Mouse (Mus musculus): ENCODE data around the gene Trak1. TPM values are rescaled to one million over a fixed set of nuclear protein-coding genes. Genes with fewer than 3 reads are reported as not detected.

The Trak1 gene
- polyA plus RNA-seq, 1 experiment from 2014 or later: 40.3 TPM

DNA sequence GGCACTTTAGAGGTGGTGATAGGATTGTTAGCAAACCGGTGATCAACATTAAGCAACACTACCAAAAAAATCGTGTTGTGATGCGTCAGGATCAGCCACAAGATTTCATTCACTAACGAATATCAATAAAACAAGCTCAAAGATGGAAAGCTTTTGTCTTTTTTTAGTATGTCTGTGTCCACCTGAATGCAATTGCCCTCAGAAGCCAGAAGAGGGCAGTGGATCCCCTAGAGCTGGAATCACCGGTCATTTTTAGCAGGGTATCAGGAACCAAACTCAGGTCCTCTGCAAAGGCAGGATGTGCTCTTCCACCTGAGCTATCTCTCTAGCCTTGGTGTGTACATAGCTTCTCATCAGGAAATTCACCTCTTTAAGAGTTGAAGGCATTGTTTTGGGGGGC is 177.5 kb downstream of the Trak1 start:
- Histone ChIP-seq H3K4me3 (ENCODE audit: low read depth, low read length) (no peak overlapping the region), H3K27me3 (replicated peaks; ENCODE audit: control insufficient read depth, insufficient read depth, low read length) (no peaks in the 10 kb centered on the region), H3K4me1 (ENCODE audit: control insufficient read depth, insufficient read depth, low read length) (peaks cover 4% of the 10 kb centered on the region; the same call in 1 of the 2 replicates), H3K4me2 (ENCODE audit: low read length) (no peak overlapping the region), H3K36me3 (ENCODE audit: control insufficient read depth, insufficient read depth, low read length) (peaks cover 47% of the 10 kb centered on the region), H3K9me3 (replicated peaks; ENCODE audit: control insufficient read depth, low read length) (no peaks in the 10 kb centered on the region), H3K9ac (ENCODE audit: low read length) (no peak overlapping the region), H3K27ac (ENCODE audit: low read depth, low read length) (no peak overlapping the region)
- no peak for DNase-seq (ENCODE audit: low spot score)
- 82% methylated on average over 5 of the region's 5 CpGs for WGBS
- ATAC-seq: no peak

DNA sequence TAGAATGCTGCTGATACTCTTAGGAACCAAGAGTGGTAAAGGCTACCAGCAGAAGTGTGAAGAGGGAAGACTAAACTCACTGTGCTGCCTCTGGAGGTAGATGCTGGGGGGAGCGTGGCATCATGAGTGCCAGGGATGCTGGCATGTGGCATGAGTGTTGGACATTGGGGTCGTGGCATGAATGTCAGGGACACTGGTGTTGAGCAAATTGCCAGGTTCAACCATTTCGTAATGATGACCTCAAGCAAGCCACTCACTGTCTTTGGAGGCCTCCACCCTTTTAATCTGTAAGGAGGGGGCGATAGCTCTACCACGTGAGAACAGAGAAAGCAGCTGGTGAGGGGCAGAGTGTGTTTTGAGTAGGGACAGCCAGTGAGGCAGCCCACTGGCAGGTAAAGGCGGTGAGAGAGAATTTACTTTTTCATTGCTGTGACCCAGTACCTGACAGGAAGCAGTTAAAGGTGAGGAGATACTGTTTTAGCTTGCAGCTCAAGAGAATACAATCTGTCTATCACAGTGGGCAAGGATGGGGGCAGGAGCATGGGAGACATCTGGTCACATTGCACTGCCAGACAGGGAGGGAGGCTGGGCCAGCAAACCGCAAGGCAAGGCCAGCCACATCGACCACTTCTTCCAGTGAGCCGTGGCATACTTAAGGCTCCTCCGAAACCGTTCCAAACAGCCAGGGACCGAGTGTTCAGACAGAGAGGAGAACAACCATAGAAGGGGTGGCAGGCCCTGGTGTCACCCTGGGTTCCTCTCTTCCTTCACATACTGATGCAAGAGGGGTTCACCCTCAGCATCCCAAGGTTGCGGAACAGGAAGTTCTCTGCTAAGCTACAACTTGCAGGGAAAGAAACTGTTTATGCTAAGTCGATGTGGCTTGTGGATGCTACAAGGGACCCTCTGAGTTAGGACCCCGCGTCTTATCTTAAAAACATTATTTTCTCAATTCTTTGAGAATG is 178.5 kb downstream of the Trak1 start:
- H3K9ac ChIP-seq (ENCODE audit: low read length): no peak overlapping the region

DNA sequence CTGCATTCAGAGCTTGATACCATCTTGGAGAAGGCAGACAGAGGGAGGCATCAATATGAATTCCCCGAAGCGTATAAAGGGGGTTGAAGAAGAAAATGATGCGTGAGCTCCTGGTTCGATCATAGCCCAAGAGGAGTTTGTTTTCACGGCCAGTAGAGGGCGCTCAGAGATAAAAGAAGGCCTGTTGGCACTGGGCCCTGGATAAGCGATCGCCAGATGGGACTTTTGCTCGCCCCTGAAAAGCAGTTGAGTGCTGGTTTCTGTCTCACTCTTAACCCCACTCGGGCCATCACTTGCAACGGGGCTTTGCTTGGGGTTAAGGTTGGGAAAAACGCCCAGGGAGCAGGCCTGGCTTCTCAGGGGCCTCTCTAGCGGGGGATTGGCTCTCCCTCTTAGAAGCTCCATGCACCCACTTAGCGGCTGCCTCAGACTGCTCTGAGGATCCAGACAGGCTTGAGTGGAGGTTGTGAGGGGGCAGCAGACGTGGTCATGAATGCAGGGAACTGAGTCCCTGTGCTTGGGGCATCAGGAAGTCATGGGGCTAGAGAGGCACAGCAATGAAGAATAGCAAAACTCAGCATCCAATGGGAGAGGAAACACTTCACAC is 180.1 kb downstream of the Trak1 start:
- Histone ChIP-seq H3K4me2 (ENCODE audit: low read length) (peak overlapping the region; percentile 33), H3K4me3 (ENCODE audit: low read depth, low read length) (no peak overlapping the region), H3K9me3 (replicated peaks; ENCODE audit: control insufficient read depth, low read length) (no peaks in the 10 kb centered on the region), H3K9ac (ENCODE audit: low read length) (peak overlapping the region; percentile 17; the same call in 1 of the 2 replicates), H3K4me1 (ENCODE audit: control insufficient read depth, insufficient read depth, low read length) (peaks cover 4% of the 10 kb centered on the region; the same call in 1 of the 2 replicates), H3K36me3 (ENCODE audit: control insufficient read depth, insufficient read depth, low read length) (peaks cover 23% of the 10 kb centered on the region), H3K27me3 (replicated peaks; ENCODE audit: control insufficient read depth, insufficient read depth, low read length) (no peaks in the 10 kb centered on the region), H3K27ac (ENCODE audit: low read depth, low read length) (peak overlapping the region; percentile 48; the same call in 1 of the 2 replicates)
- 7% methylated on average over 15 of the region's 15 CpGs for WGBS
- ATAC-seq (peak; percentile 74), DNase-seq (ENCODE audit: low spot score) (peak; percentile 93)

More for the DNA sequence above, 178.5 kb downstream of the Trak1 start:
- no peaks in the 10 kb centered on the region for H3K9me3 ChIP-seq (replicated peaks; ENCODE audit: control insufficient read depth, low read length)
- no peak overlapping the region for H3K27ac ChIP-seq (ENCODE audit: low read depth, low read length)
- WGBS: 77% methylated on average over 16 of the region's 16 CpGs
- peaks cover 4% of the 10 kb centered on the region; the same call in 1 of the 2 replicates for H3K4me1 ChIP-seq (ENCODE audit: control insufficient read depth, insufficient read depth, low read length)
- H3K27me3 ChIP-seq (replicated peaks; ENCODE audit: control insufficient read depth, insufficient read depth, low read length): no peaks in the 10 kb centered on the region
- ATAC-seq (no peak), DNase-seq (ENCODE audit: low spot score) (no peak)
- H3K36me3 ChIP-seq (ENCODE audit: control insufficient read depth, insufficient read depth, low read length): peaks cover 40% of the 10 kb centered on the region
- no peak overlapping the region for H3K4me3 ChIP-seq (ENCODE audit: low read depth, low read length)
- H3K4me2 ChIP-seq (ENCODE audit: low read length): no peak overlapping the region

DNA sequence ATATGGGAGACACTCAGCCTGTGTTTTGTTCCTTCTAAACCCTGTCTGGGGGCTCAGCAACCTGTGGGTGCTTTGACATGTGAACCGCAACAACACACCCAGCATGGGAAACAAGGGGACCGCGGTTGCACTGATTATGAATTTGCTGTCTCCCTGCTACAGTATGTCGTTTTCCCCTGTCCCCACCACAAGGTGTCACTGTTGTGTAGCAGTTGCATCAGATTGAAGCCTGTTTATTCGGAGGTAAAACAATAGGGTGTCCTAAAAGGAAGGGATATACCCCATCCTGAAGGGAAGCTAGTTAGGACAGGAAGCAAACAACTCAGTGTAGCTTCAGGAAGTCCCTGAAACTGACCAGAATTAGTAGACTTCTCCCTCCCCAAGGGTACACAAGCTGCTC is 182.2 kb downstream of the Trak1 start:
- peak; percentile 73 for ATAC-seq
- 28% methylated on average over 5 of the region's 5 CpGs for WGBS
- DNase-seq (ENCODE audit: low spot score): peak; percentile 92

DNA sequence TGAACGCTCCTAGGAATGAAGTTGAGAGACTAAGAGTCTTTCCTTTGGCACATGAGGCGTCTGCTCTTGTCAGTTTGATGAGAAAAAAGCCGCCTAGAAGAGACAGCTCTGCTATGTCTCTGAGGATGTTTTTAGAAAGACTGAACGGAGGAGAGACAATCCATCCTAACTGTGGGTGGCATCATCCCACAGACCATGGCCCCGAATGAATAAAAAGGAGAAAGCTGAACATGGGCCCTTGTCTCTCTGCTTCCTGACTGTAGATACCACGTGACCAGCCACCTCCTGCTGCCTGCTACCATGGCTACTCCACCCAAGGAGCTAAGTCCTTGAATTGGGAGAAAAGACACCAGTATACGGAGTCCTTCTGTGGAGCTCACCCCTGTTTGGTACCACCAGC is 189.9 kb downstream of the Trak1 start:
- no peak for DNase-seq (ENCODE audit: low spot score)
- no peaks in the 10 kb centered on the region for H3K9me3 ChIP-seq (replicated peaks; ENCODE audit: control insufficient read depth, low read length)
- H3K4me2 ChIP-seq (ENCODE audit: low read length): no peak overlapping the region
- H3K4me1 ChIP-seq (ENCODE audit: control insufficient read depth, insufficient read depth, low read length): peaks cover 3% of the 10 kb centered on the region; the same call in 1 of the 2 replicates
- no peaks in the 10 kb centered on the region for H3K36me3 ChIP-seq (ENCODE audit: control insufficient read depth, insufficient read depth, low read length)
- no peak for ATAC-seq
- no peak overlapping the region for H3K27ac ChIP-seq (ENCODE audit: low read depth, low read length)
- WGBS: 77% methylated on average over 7 of the region's 7 CpGs
- peaks cover 4% of the 10 kb centered on the region for H3K27me3 ChIP-seq (replicated peaks; ENCODE audit: control insufficient read depth, insufficient read depth, low read length)
- H3K9ac ChIP-seq (ENCODE audit: low read length): no peak overlapping the region
- H3K4me3 ChIP-seq (ENCODE audit: low read depth, low read length): no peak overlapping the region

More for the DNA sequence above, 182.2 kb downstream of the Trak1 start:
- H3K27me3 ChIP-seq (replicated peaks; ENCODE audit: control insufficient read depth, insufficient read depth, low read length): no peaks in the 10 kb centered on the region
- H3K4me2 ChIP-seq (ENCODE audit: low read length): no peak overlapping the region
- no peak overlapping the region for H3K9ac ChIP-seq (ENCODE audit: low read length)
- no peaks in the 10 kb centered on the region for H3K9me3 ChIP-seq (replicated peaks; ENCODE audit: control insufficient read depth, low read length)
- peaks cover 3% of the 10 kb centered on the region; the same call in 1 of the 2 replicates for H3K36me3 ChIP-seq (ENCODE audit: control insufficient read depth, insufficient read depth, low read length)
- H3K4me1 ChIP-seq (ENCODE audit: control insufficient read depth, insufficient read depth, low read length): peaks cover 4% of the 10 kb centered on the region; the same call in 1 of the 2 replicates
- H3K27ac ChIP-seq (ENCODE audit: low read depth, low read length): no peak overlapping the region
- no peak overlapping the region for H3K4me3 ChIP-seq (ENCODE audit: low read depth, low read length)

DNA sequence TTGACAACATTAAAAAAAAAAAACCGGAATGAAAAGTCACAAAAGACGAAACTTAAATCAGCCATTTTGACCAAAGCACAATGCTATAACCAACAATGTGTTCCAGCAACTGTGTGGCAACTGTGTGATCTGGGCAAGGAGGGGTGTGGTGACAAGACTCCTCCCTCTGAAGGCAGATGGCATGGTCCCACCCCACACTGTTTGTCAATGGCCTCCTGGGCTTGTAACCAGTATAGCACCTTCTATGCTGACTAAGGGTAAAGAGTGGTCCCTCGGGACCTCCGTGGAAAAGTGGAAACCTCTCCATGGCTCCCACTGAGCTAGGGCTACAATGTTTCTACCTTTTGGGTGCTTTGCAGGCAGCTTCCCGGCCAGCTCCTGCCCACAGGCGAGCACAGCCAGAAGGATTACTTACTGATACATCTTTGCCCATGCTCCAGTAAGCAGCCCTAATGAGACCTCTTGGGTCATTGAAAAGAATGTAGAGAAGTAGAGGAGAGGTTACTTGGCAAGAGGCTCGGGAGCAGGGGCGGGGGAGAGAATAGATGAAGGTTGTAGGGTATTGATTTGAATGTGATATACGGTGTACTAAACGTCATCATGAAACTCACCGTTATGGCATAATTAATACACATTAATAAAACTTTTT is 194.4 kb downstream of the Trak1 start:
- Histone ChIP-seq H3K9me3 (replicated peaks; ENCODE audit: control insufficient read depth, low read length) (no peaks in the 10 kb centered on the region), H3K4me1 (ENCODE audit: control insufficient read depth, insufficient read depth, low read length) (peaks cover 9% of the 10 kb centered on the region), H3K27ac (ENCODE audit: low read depth, low read length) (no peak overlapping the region), H3K4me2 (ENCODE audit: low read length) (no peak overlapping the region), H3K4me3 (ENCODE audit: low read depth, low read length) (no peak overlapping the region), H3K9ac (ENCODE audit: low read length) (no peak overlapping the region), H3K27me3 (replicated peaks; ENCODE audit: control insufficient read depth, insufficient read depth, low read length) (peaks cover 40% of the 10 kb centered on the region), H3K36me3 (ENCODE audit: control insufficient read depth, insufficient read depth, low read length) (no peaks in the 10 kb centered on the region)
- DNase-seq (ENCODE audit: low spot score) (no peak), ATAC-seq (0 out of 2 replicates have a peak, but pooled peaks have one; percentile 44)
- 49% methylated on average over 11 of the region's 11 CpGs for WGBS

DNA sequence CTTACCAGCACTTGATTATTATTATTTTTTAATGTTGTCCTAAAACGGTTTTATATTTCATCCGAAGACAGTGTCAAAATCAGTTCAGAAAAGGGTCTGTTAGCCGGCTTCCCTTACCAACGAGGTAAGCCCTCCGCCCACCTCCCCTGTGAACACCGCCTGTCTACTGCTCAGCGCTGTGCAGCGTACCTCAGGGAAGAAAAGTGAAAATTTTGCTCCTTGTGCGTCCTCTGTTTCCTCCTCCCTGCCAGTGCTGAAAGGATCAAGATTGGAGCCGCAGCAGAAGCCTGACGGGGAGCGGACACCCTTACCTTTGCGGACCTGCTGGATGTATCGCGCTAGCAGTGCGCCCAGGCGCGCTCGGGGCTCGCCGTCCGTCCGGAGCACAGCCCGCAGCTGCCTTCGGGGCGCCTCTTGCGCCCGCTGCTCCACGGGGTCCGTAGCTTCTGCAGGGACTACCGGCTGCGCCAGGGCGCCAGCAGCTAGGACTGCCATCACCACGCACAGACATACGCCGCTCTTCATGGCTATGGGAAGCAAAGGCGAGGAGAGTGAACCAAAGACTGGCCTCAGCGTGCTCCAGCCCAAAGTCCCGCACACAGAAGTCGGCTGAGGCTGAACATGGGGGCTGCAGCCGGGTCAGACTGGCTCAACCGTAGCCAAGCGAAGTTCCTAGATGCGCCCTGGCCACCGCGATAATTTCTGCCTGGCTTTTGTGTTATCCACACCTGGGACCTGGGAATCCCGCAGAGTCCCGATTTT is 196.9 kb downstream of the Trak1 start:
- WGBS: 2% methylated on average over 48 of the region's 48 CpGs
- 0 out of 2 replicates have a peak, but pooled peaks have one; percentile 20 for ATAC-seq
- Histone ChIP-seq H3K4me1 (ENCODE audit: control insufficient read depth, insufficient read depth, low read length) (peaks cover 9% of the 10 kb centered on the region), H3K9me3 (replicated peaks; ENCODE audit: control insufficient read depth, low read length) (no peaks in the 10 kb centered on the region), H3K4me3 (ENCODE audit: low read depth, low read length) (peak overlapping the region; percentile 31), H3K36me3 (ENCODE audit: control insufficient read depth, insufficient read depth, low read length) (no peaks in the 10 kb centered on the region), H3K4me2 (ENCODE audit: low read length) (peak overlapping the region; percentile 52), H3K27me3 (replicated peaks; ENCODE audit: control insufficient read depth, insufficient read depth, low read length) (peaks cover 40% of the 10 kb centered on the region), H3K27ac (ENCODE audit: low read depth, low read length) (no peak overlapping the region), H3K9ac (ENCODE audit: low read length) (peak overlapping the region; percentile 55)
- no peak for DNase-seq (ENCODE audit: low spot score)

DNA sequence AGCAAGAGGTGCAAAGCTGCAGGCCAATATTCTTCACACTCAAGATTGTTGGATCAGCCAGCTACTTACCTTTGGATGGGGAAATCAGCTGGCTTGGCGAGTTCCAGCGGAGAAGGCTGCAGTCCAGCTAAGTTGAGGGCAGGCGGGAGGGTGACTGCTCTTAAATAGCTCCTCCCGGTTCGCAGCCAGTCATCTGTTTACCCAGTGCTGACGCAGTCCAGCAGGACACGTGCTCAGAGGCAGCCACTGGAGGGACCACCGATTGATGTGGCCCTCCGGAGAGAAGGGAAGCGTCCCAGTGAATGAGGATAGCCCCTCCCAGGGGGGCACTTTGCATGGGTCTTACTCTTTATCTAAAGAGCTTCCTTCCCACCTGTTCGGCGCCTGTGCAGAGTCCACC is 198.2 kb downstream of the Trak1 start, which contains the start of gene Cck:
Cck (minus strand) TSS at position 166 of the 400 bp plus-strand sequence.
- 0 out of 2 replicates have a peak, but pooled peaks have one; percentile 46 for ATAC-seq
- 6% methylated on average over 12 of the region's 12 CpGs for WGBS

More for the DNA sequence above, 198.2 kb downstream of the Trak1 start, which contains the start of gene Cck:
- peak within 1 kb of the TSS; percentile 31 for H3K4me3 ChIP-seq (ENCODE audit: low read depth, low read length)
- no peak for DNase-seq (ENCODE audit: low spot score)
- no peak within 1 kb of the TSS for H3K27ac ChIP-seq (ENCODE audit: low read depth, low read length)
- H3K4me2 ChIP-seq (ENCODE audit: low read length): peak within 1 kb of the TSS; percentile 52
- H3K4me1 ChIP-seq (ENCODE audit: control insufficient read depth, insufficient read depth, low read length): peaks cover 9% of the 10 kb centered on the region
- no peaks in the 10 kb centered on the region for H3K36me3 ChIP-seq (ENCODE audit: control insufficient read depth, insufficient read depth, low read length)
- H3K9me3 ChIP-seq (replicated peaks; ENCODE audit: control insufficient read depth, low read length): no peaks in the 10 kb centered on the region
- peak within 1 kb of the TSS; percentile 55; the same call in 1 of the 2 replicates for H3K9ac ChIP-seq (ENCODE audit: low read length)
- peaks cover 40% of the 10 kb centered on the region for H3K27me3 ChIP-seq (replicated peaks; ENCODE audit: control insufficient read depth, insufficient read depth, low read length)
